Mouse (Mus musculus) hindbrain, postnatal 0 days (tissue): Measurements from ENCODE around the gene Vmn1r176. TPM values are rescaled to one million over a fixed set of nuclear protein-coding genes. Genes with fewer than 3 reads are reported as not detected.
"Not testable (repeated sequence)": the region's sequence is repeated elsewhere in the genome, so short reads cannot be mapped to it uniquely, and the experiment has no call there.

ENCODE experiments used
- ATAC-seq: fragments of 200-750 bp; cut with Nextera tagmentation; 2 replicates; pipeline ENCODE4 v1.8.0; 2017; ENCODE audit warnings: mild to moderate bottlenecking, moderate TSS enrichment, moderate library complexity
- DNase-seq: peaks from one replicate; pipeline ENCODE4 v3.0.0-alpha.2; 2015; ENCODE audit warnings: low spot score
- H3K27ac ChIP-seq: fragments of 300-500 bp; sonication (generic); 2 replicates; pipeline ENCODE4 v1.5.1; 2014; ENCODE audit warnings: mild to moderate bottlenecking
- H3K27me3 ChIP-seq: fragments of 300-500 bp; sonication (generic); 2 replicates; pipeline ENCODE4 v1.6.1; 2014; ENCODE audit warnings: low read length, mixed read lengths; ENCODE audit not compliant: insufficient read depth
- H3K36me3 ChIP-seq: fragments of 300-500 bp; sonication (generic); 2 replicates; pipeline ENCODE4 v1.6.1; 2014; ENCODE audit warnings: low read length, mixed read lengths; ENCODE audit not compliant: insufficient read depth
- H3K4me1 ChIP-seq: fragments of 300-500 bp; sonication (generic); 2 replicates; pipeline ENCODE4 v1.6.1; 2014; ENCODE audit warnings: antibody characterized with exemption, low read length, mixed read lengths; ENCODE audit not compliant: insufficient read depth
- H3K4me2 ChIP-seq: fragments of 300-500 bp; sonication (generic); 2 replicates; pipeline ENCODE4 v1.6.1; 2014; ENCODE audit warnings: low read depth, mild to moderate bottlenecking, low read length, moderate library complexity, mixed read lengths
- H3K4me3 ChIP-seq: fragments of 300-500 bp; sonication (generic); 2 replicates; pipeline ENCODE4 v1.5.1; 2014; ENCODE audit warnings: low read length
- H3K9ac ChIP-seq: fragments of 300-500 bp; sonication (generic); replicated peaks from 2 replicates; pipeline ENCODE4 v1.6.1; 2014; ENCODE audit warnings: mild to moderate bottlenecking, low read length, moderate library complexity, mixed read lengths
- H3K9me3 ChIP-seq: fragments of 300-500 bp; sonication (generic); 2 replicates; pipeline ENCODE4 v1.6.1; 2016; ENCODE audit warnings: low read length, mixed read lengths
- CTCF ChIP-seq: IDR thresholded peaks from 2 replicates; pipeline ENCODE4 v1.5.1; 2016; ENCODE audit warnings: antibody characterized with exemption, control low read depth, low read depth
- WGBS: fragments of 180-500 bp; shearing (Covaris S2); extraction: QIAGEN DNeasy Blood & Tissue Kit; methylation state at CpG from one replicate; pipeline ENCODE4 v1.1.7; 2014; 5-methylcytosine and 5-hydroxymethylcytosine counted together
- polyA plus RNA-seq: library from polyadenylated mRNA; unstranded; fragments of >200 nt; fragmentation: Nextera tagmentation; extraction: Ambion mirVana; gene quantifications from 2 replicates; pipeline ENCODE4 v1.2.1, GENCODE M21; 2015
- total RNA-seq: library from RNA; depleted of rRNA; stranded (reverse); fragments of >200 nt; gene quantifications from 2 replicates; pipeline ENCODE4 v1.2.3, GENCODE M21; 2014; rRNA removed

The Vmn1r176 gene
- not detected in 2 replicates for total RNA-seq
- polyA plus RNA-seq: not detected in 2 replicates

- not testable (repeated sequence) for H3K4me3 ChIP-seq, H3K27me3 ChIP-seq, H3K4me1 ChIP-seq, H3K27ac ChIP-seq, DNase-seq, H3K9me3 ChIP-seq, H3K36me3 ChIP-seq, ATAC-seq, H3K4me2 ChIP-seq, H3K9ac ChIP-seq
- WGBS: no CpG with 5 or more reads among the region's 1 CpGs
Measured at GRCm38 (mm10) chr7:23837272-23837671, at the start of gene Vmn1r176. TSS of gene Vmn1r176 (minus strand) at chr7:23837372.

- not testable (repeated sequence) for H3K27me3 ChIP-seq, H3K9me3 ChIP-seq, H3K4me3 ChIP-seq, H3K4me2 ChIP-seq, H3K9ac ChIP-seq, H3K4me1 ChIP-seq, DNase-seq, ATAC-seq, H3K36me3 ChIP-seq, H3K27ac ChIP-seq
- WGBS: 55% methylated on average over 3 of the region's 4 CpGs
Measured at GRCm38 (mm10) chr7:23876918-23877317, 39.7 kb upstream of the Vmn1r176 start.

GRCm38 (mm10) chr7:23866349-23866748 is 29.2 kb upstream of the Vmn1r176 start, which contains the start of gene Vmn1r177:
TSS of gene Vmn1r177 (minus strand) at chr7:23866449.
- WGBS: 8% methylated on average over 1 of the region's 1 CpGs
- H3K27ac ChIP-seq: not testable (repeated sequence)

GRCm38 (mm10) chr7:23810543-23810942 is 26.6 kb downstream of the Vmn1r176 start, which contains the start of gene Vmn1r175:
TSS of gene Vmn1r175 (minus strand) at chr7:23810643.
- not testable (repeated sequence) for H3K9ac ChIP-seq, H3K4me2 ChIP-seq, H3K36me3 ChIP-seq, H3K27ac ChIP-seq, H3K4me1 ChIP-seq, H3K4me3 ChIP-seq, ATAC-seq, H3K9me3 ChIP-seq, DNase-seq, H3K27me3 ChIP-seq

More at GRCm38 (mm10) chr7:23866349-23866748, 29.2 kb upstream of the Vmn1r176 start, which contains the start of gene Vmn1r177:
- not testable (repeated sequence) for H3K9ac ChIP-seq, H3K9me3 ChIP-seq, ATAC-seq, H3K4me2 ChIP-seq, DNase-seq, H3K36me3 ChIP-seq, H3K4me1 ChIP-seq, H3K4me3 ChIP-seq, H3K27me3 ChIP-seq

- Histone ChIP-seq H3K36me3 (no peaks in the 10 kb centered on the region), H3K27me3 (no peaks in the 10 kb centered on the region), H3K4me1 (no peaks in the 10 kb centered on the region), H3K9ac (no peak overlapping the region), H3K9me3 (peaks cover 24% of the 10 kb centered on the region), H3K4me2 (no peak overlapping the region), H3K4me3 (no peak overlapping the region), H3K27ac (no peak overlapping the region)
- ATAC-seq (no peak), DNase-seq (no peak)
- no peak for TF ChIP-seq CTCF
- WGBS: 86% methylated on average over 6 of the region's 6 CpGs
Measured at GRCm38 (mm10) chr7:23784526-23784925, 52.6 kb downstream of the Vmn1r176 start.

Other genes starting within 250 kb of the Vmn1r176 start
- not detected in 2 replicates for gene Vmn1r170, start 231.2 kb downstream of the Vmn1r176 start, total RNA-seq
- gene Vmn1r170, start 231.2 kb downstream of the Vmn1r176 start, polyA plus RNA-seq: not detected in 2 replicates
- not detected in 2 replicates for gene Vmn1r171, start 206.7 kb downstream of the Vmn1r176 start, total RNA-seq
- not detected in 2 replicates for gene Vmn1r171, start 206.7 kb downstream of the Vmn1r176 start, polyA plus RNA-seq
- gene Vmn1r172, start 179.1 kb downstream of the Vmn1r176 start, total RNA-seq: not detected in 2 replicates
- not detected in 2 replicates for gene Vmn1r172, start 179.1 kb downstream of the Vmn1r176 start, polyA plus RNA-seq
- not detected in 2 replicates for gene Vmn1r173, start 136.7 kb downstream of the Vmn1r176 start, total RNA-seq
- not detected in 2 replicates for gene Vmn1r173, start 136.7 kb downstream of the Vmn1r176 start, polyA plus RNA-seq
- gene Vmn1r174, start 85.1 kb downstream of the Vmn1r176 start, total RNA-seq: not detected in 2 replicates
- not detected in 2 replicates for gene Vmn1r174, start 85.1 kb downstream of the Vmn1r176 start, polyA plus RNA-seq
- not detected in 2 replicates for gene Vmn1r175, start 26.7 kb downstream of the Vmn1r176 start, total RNA-seq
- not detected in 2 replicates for gene Vmn1r175, start 26.7 kb downstream of the Vmn1r176 start, polyA plus RNA-seq
- not detected in 2 replicates for gene Vmn1r177, start 29.1 kb upstream of the Vmn1r176 start, total RNA-seq
- not detected in 2 replicates for gene Vmn1r177, start 29.1 kb upstream of the Vmn1r176 start, polyA plus RNA-seq
- not detected in 2 replicates for gene Vmn1r178, start 54.6 kb upstream of the Vmn1r176 start, total RNA-seq
- gene Vmn1r178, start 54.6 kb upstream of the Vmn1r176 start, polyA plus RNA-seq: not detected in 2 replicates
- gene Vmn1r179, start 89.6 kb upstream of the Vmn1r176 start, total RNA-seq: not detected in 2 replicates
- gene Vmn1r179, start 89.6 kb upstream of the Vmn1r176 start, polyA plus RNA-seq: not detected in 2 replicates
- not detected in 2 replicates for gene Vmn1r180, start 113.3 kb upstream of the Vmn1r176 start, total RNA-seq
- gene Vmn1r180, start 113.3 kb upstream of the Vmn1r176 start, polyA plus RNA-seq: not detected in 2 replicates
- not detected in 2 replicates for gene Vmn1r181, start 137.2 kb upstream of the Vmn1r176 start, total RNA-seq
- not detected in 2 replicates for gene Vmn1r181, start 137.2 kb upstream of the Vmn1r176 start, polyA plus RNA-seq
- gene V1rd19, start 164.3 kb upstream of the Vmn1r176 start, total RNA-seq: not detected in 2 replicates
- not detected in 2 replicates for gene V1rd19, start 164.3 kb upstream of the Vmn1r176 start, polyA plus RNA-seq
- not detected in 2 replicates for gene Vmn1r183, start 215.9 kb upstream of the Vmn1r176 start, total RNA-seq
- gene Vmn1r183, start 215.9 kb upstream of the Vmn1r176 start, polyA plus RNA-seq: not detected in 2 replicates
- gene Zfp180, start 244.6 kb upstream of the Vmn1r176 start, total RNA-seq: 23.7 and 29.1 TPM in 2 replicates
- gene Zfp180, start 244.6 kb upstream of the Vmn1r176 start, polyA plus RNA-seq: 18.6 and 19.5 TPM in 2 replicates